Mouse (Mus musculus): ENCODE results near the gene Ovgp1. TPM values are rescaled to one million over a fixed set of nuclear protein-coding genes. Genes with fewer than 3 reads are reported as not detected.

Gene Ovgp1
- total RNA-seq (2012; rRNA removed) (0.62 and 0.65 TPM in 2 replicates), polyA plus RNA-seq (2012; ENCODE audit: insufficient read depth in 1 of 2, insufficient read length in 2 of 2, low read depth in 1 of 2, low replicate concordance in 2 of 2, missing spikeins in 1 of 2) (1 to 10 TPM in 1 of 2 experiments, not detected in 1; 2.2 TPM)

DNA sequence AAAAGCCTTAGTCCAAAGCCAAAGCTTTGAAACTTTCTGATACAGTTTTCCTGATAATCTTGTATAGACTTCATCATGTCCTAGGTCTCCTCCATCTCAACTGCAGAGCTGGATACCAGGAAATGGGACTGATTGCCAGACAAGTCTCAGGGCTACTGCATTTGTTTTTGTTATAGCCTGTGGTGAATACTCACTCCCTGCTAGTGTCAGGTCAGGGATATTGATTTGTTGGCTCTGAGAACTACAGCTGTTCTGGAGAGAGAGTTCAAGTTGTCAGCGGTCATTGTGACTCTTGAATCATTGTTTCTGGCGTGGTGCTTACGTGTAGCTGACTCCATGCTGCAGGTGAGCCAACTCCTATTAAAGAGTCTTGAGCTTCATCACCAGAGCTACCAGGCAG is at the start of gene Ovgp1:
Ovgp1 (plus strand) TSS at position 301 of the 400 bp plus-strand sequence.
- H3K4me3 ChIP-seq (ENCODE audit: control insufficient read depth in 1 of 2, insufficient read depth in 1 of 2, low read depth in 2 of 2, low read length in 2 of 2): no peak within 1 kb of the TSS
- TF ChIP-seq TBP (IDR thresholded peaks at IDR 0.05; ENCODE audit: low read depth, low read length) (no peak), ZC3H11A (IDR thresholded peaks at IDR 0.05; ENCODE audit: low read depth, low read length) (no peak), UBTF (IDR thresholded peaks at IDR 0.05; ENCODE audit: borderline replicate concordance, insufficient read depth, low read depth, low read length) (no peak), ETS1 (IDR thresholded peaks at IDR 0.05; ENCODE audit: low read depth, low read length) (no peak), EP300 (IDR thresholded peaks at IDR 0.05; ENCODE audit: low read depth in 1 of 2, low read length in 2 of 2) (no peak)

DNA sequence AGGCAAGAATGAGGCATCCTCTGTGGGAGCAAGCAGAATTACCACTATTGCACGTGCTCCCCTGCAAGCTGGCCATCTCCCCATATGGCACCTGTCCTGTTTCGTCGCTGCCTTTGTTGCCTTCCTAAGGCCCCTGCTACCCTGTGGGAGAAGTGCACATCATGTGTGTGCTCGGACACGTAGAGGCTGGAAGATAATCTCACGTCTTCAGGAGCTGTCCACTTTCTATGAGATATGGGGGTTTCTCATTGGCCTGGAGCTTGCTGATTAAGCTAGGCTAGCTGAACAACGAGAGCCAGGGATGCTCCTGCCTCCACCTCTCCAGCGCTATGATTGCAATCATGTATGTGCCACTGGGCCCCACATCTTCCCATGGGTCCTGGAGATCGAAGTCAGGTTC is 48.9 kb upstream of the Ovgp1 start:
- no peak overlapping the region for H3K27ac ChIP-seq (ENCODE audit: control insufficient read depth, low read depth, low read length)
- H3K9ac ChIP-seq (ENCODE audit: control insufficient read depth, low read depth, low read length, poor library complexity, severe bottlenecking): no peak overlapping the region
- TF ChIP-seq TAL1 (IDR thresholded peaks at IDR 0.05; ENCODE audit: low read length): no peak
- H3K79me2 ChIP-seq (ENCODE audit: control insufficient read depth, insufficient read depth, low read length, poor library complexity): 0 out of 2 replicates have a peak, but pooled peaks cover 1% of the 10 kb centered on the region
- H3K4me3 ChIP-seq (ENCODE audit: control insufficient read depth in 1 of 2, insufficient read depth in 1 of 2, low read depth in 2 of 2, low read length in 2 of 2): no peak overlapping the region
- H3K27me3 ChIP-seq (ENCODE audit: control insufficient read depth in 1 of 2, insufficient read depth in 2 of 2, low read length in 2 of 2): no peaks in the 10 kb centered on the region
- DNase-seq (ENCODE audit: low read depth, low spot score): no peak
- no peaks in the 10 kb centered on the region for H3K9me3 ChIP-seq (replicated peaks; ENCODE audit: insufficient read depth, low read length)
- peaks cover 8 to 21% of the 10 kb centered on the region in 2 experiments for H3K4me1 ChIP-seq (ENCODE audit: control insufficient read depth in 1 of 2, insufficient read depth in 2 of 2, low read length in 2 of 2)
- H3K36me3 ChIP-seq (ENCODE audit: control insufficient read depth in 1 of 2, insufficient read depth in 2 of 2, low read length in 2 of 2): peaks cover 0 to 14% of the 10 kb centered on the region in 2 experiments; a peak in 3 of 4 replicates

More for the DNA sequence above, at the start of gene Ovgp1:
- Histone ChIP-seq H3K9ac (ENCODE audit: control insufficient read depth, low read depth, low read length, poor library complexity, severe bottlenecking) (no peak within 1 kb of the TSS), H3K36me3 (ENCODE audit: control insufficient read depth in 1 of 2, insufficient read depth in 2 of 2, low read length in 2 of 2) (peaks cover 0 to 2% of the 10 kb centered on the region in 2 experiments; a peak in 1 of 4 replicates), H3K27me3 (ENCODE audit: control insufficient read depth in 1 of 2, insufficient read depth in 2 of 2, low read length in 2 of 2) (no peaks in the 10 kb centered on the region), H3K9me3 (replicated peaks; ENCODE audit: insufficient read depth, low read length) (no peaks in the 10 kb centered on the region), H3K4me1 (ENCODE audit: control insufficient read depth in 1 of 2, insufficient read depth in 2 of 2, low read length in 2 of 2) (no peaks in the 10 kb centered on the region), H3K79me2 (ENCODE audit: control insufficient read depth, insufficient read depth, low read length, poor library complexity) (no peaks in the 10 kb centered on the region), H3K27ac (ENCODE audit: control insufficient read depth, low read depth, low read length) (no peak within 1 kb of the TSS)
- no peak for DNase-seq (ENCODE audit: low read depth, low spot score)

DNA sequence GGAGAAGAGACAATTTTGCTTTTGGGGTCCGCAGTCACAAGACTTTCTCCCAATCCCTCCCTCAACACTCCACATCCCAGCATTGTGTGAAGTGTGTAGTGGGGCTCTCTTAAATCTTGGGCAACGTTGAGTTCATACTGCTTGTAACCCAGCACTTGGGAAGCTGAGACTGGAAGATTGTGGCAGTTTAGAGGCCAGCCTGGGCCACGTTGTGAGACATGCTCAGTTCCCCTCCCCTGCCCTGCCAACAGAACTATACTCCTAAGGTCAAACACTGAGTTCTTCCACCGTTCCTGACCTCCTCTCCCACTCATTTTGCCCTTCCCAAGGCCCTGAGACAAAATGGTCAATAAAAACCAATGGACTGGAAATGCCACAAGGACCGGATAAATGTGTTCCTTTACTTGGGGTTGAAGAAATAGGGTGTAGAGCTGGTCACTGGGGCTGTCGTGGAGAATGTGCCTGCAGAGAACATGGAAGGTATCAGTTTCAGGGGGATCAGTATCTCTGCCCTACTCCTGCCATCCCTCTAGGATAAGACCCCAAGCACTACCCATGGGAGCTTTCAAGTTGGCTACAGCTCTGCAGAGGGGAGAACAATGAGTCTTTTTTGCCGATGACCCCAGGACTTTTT is 45.8 kb upstream of the Ovgp1 start:
- H3K4me3 ChIP-seq (ENCODE audit: control insufficient read depth in 1 of 2, insufficient read depth in 1 of 2, low read depth in 2 of 2, low read length in 2 of 2): no peak overlapping the region
- peaks cover 4 to 21% of the 10 kb centered on the region in 2 experiments; a peak in 3 of 4 replicates for H3K4me1 ChIP-seq (ENCODE audit: control insufficient read depth in 1 of 2, insufficient read depth in 2 of 2, low read length in 2 of 2)
- no peak overlapping the region for H3K27ac ChIP-seq (ENCODE audit: control insufficient read depth, low read depth, low read length)
- no peak for DNase-seq (ENCODE audit: low read depth, low spot score)
- H3K27me3 ChIP-seq (ENCODE audit: control insufficient read depth in 1 of 2, insufficient read depth in 2 of 2, low read length in 2 of 2): no peaks in the 10 kb centered on the region
- TF ChIP-seq CTCF (IDR thresholded peaks at IDR 0.05 in 2 of 3, conservative IDR thresholded peaks at IDR 0.05 in 1 of 3; ENCODE audit: control insufficient read depth in 1 of 3, insufficient read depth in 1 of 3, low read depth in 2 of 3, low read length in 3 of 3, poor library complexity in 1 of 3, severe bottlenecking in 1 of 3): no peak
- no peak for TF ChIP-seq USF1 (IDR thresholded peaks at IDR 0.05; ENCODE audit: low read depth, low read length)
- TF ChIP-seq GATA1 (IDR thresholded peaks at IDR 0.05; ENCODE audit: low read depth, low read length): no peak
- no peak for TF ChIP-seq NELFE (IDR thresholded peaks at IDR 0.05; ENCODE audit: low read depth, low read length)
- TF ChIP-seq TCF12 (IDR thresholded peaks at IDR 0.05; ENCODE audit: low read depth, low read length): no peak
- TF ChIP-seq GABPA (IDR thresholded peaks at IDR 0.05; ENCODE audit: low read depth, low read length): no peak
- TF ChIP-seq HCFC1 (IDR thresholded peaks at IDR 0.05; ENCODE audit: low read depth, low read length): no peak
- TF ChIP-seq ZC3H11A (IDR thresholded peaks at IDR 0.05; ENCODE audit: low read depth, low read length): no peak
- no peak for TF ChIP-seq ZKSCAN1 (IDR thresholded peaks at IDR 0.05; ENCODE audit: low read depth, low read length)
- TF ChIP-seq POLR2AphosphoS5 (IDR thresholded peaks at IDR 0.05; ENCODE audit: borderline replicate concordance, low read depth, low read length): no peak
- no peak for TF ChIP-seq TBP (IDR thresholded peaks at IDR 0.05; ENCODE audit: low read depth, low read length)
- TF ChIP-seq MYB (IDR thresholded peaks at IDR 0.05; ENCODE audit: low read depth, low read length): no peak
- no peak for TF ChIP-seq ZNF384 (IDR thresholded peaks at IDR 0.05; ENCODE audit: low read depth, low read length)
- no peak for TF ChIP-seq TAL1 (IDR thresholded peaks at IDR 0.05; ENCODE audit: low read length)
- TF ChIP-seq SIN3A (IDR thresholded peaks at IDR 0.05; ENCODE audit: low read length): no peak
- TF ChIP-seq RAD21 (IDR thresholded peaks at IDR 0.05; ENCODE audit: low read depth, low read length): no peak
- TF ChIP-seq MAFK (IDR thresholded peaks at IDR 0.05; ENCODE audit: borderline replicate concordance, low read depth, low read length): no peak
- TF ChIP-seq SMC3 (IDR thresholded peaks at IDR 0.05; ENCODE audit: low read depth, low read length): no peak
- no peak overlapping the region for H3K9ac ChIP-seq (ENCODE audit: control insufficient read depth, low read depth, low read length, poor library complexity, severe bottlenecking)
- H3K9me3 ChIP-seq (replicated peaks; ENCODE audit: insufficient read depth, low read length): no peaks in the 10 kb centered on the region
- peaks cover 5% of the 10 kb centered on the region; the same call in 1 of the 2 replicates for H3K79me2 ChIP-seq (ENCODE audit: control insufficient read depth, insufficient read depth, low read length, poor library complexity)
- H3K36me3 ChIP-seq (ENCODE audit: control insufficient read depth in 1 of 2, insufficient read depth in 2 of 2, low read length in 2 of 2): peaks cover 0 to 18% of the 10 kb centered on the region in 2 experiments; a peak in 3 of 4 replicates
